Mouse (Mus musculus) erythroblast, adult 5-6 weeks (primary cell): Measurements from ENCODE around the gene Kcnj6. TPM values are rescaled to one million over a fixed set of nuclear protein-coding genes. Genes with fewer than 3 reads are reported as not detected.

ENCODE experiments used
- ATAC-seq: replicated peaks from 2 replicates; pipeline ENCODE4 v1.8.0; 2016; ENCODE audit warnings: moderate number of reproducible peaks, mild to moderate bottlenecking, moderate TSS enrichment, inconsistent platforms; ENCODE audit not compliant: poor library complexity, low FRiP score, severe bottlenecking
- total RNA-seq, 2 experiments: library from RNA; stranded (forward) in 1 of 2; stranded (reverse) in 1 of 2; fragments of 150-400 nt in 1 of 2; fragments of 200-764, 138-1000 nt in 1 of 2; gene quantifications; 2 replicates each; pipeline versions ENCODE4 v1.2.3 to v1.2.4; 2015 to 2017; ENCODE audit warnings: low replicate concordance in 2 of 2

The Kcnj6 gene
- total RNA-seq, 2 experiments from 2014 or later = not detected

DNA sequence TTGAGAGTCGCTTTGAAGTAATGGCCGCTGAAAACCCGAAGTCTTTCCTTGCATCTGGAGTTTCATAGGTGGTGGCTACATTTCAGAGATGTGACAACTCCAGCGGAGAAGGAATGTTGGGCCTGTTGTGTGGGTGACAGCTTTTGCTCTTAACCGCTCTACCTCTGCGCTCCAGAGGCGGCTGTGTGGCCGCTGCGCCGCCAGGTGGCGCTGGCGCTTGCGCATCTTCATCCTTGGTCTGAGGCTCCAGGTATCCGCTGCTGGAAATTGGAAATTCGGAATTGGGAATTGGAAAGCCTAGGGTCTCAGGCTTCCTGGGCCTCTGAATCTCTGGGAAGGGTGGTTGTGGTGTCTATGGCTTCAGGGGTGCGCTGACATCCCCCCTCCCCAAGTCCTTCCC lies 209.3 kb downstream of the Kcnj6 start:
- ATAC-seq = no peak

DNA sequence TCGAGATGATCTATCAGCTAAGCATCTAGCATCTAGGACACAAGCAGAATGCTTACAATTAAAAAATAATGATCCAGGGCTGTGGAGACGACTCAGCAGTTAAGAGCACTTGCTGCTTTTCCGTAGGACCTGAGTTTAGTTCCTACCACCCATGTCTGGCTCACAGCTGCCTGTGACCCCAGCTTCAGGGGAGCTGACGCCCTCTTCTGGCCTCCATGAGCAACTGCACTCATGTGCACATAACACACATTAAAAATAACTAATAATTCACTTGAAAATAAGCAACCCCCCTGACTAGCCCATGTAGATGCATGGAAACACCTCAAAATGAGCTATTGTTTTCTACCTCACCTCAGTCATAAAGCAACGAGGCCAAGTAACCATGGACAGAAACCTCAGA lies 211.6 kb downstream of the Kcnj6 start:
- no peak for ATAC-seq

DNA sequence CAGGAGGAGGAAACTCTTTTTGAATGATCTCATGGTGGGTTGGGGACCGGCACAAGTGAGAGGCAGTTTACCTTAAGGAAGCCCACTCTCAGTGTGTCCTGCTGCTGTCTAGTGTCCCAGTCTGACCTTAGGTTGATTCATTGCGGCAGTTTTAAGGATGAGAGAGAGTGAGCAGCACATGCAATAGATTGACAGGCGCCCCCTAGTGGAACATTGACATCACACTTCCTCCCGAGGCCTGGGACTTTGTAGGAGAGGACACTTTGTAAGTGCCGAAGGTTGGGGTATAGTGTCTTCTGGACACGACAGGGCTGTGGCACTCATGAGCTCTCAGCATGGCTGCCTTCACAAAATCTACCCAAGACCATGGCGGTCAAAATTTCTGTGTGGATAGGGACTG lies 213.8 kb downstream of the Kcnj6 start:
- no peak for ATAC-seq

DNA sequence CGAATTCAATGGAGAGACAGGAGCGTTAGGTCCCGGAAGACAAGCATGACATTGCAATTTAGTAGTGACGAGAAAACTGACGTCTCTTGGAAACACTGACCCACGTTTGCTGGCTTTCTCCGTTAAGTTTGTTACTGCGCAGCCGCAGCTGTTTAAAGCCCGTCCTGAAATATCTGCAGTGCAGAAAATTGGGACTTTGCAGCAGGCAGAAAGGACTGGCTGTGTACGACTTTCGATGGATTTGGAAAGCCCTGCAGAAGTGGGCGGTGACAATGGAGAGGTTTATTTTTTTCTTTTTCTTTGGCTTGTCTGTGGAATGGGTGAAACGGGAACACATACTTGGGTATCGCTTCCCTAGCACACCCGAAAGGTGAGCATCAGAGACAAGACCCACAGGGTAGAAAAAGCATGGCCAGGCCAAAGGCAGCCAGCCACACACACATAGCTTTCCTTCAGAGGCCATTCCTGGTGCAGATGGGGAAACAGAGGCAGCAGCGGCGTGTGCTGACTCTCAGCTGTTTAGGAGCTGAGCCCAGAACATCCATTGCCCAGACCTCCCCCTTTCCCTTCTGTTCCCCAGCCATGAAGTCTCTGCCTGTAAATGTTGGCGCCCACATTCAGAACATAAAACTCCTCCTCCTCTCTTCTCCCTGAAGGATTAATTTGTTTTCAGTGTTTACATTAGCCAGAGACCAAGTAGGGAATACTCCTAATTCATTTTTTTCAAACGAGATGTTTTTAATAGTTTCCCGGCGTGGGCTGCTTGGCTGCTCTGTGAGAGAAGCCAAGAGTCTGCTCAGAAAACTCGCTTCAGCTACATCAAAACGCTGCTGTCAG lies 215.2 kb downstream of the Kcnj6 start:
- no peak for ATAC-seq

DNA sequence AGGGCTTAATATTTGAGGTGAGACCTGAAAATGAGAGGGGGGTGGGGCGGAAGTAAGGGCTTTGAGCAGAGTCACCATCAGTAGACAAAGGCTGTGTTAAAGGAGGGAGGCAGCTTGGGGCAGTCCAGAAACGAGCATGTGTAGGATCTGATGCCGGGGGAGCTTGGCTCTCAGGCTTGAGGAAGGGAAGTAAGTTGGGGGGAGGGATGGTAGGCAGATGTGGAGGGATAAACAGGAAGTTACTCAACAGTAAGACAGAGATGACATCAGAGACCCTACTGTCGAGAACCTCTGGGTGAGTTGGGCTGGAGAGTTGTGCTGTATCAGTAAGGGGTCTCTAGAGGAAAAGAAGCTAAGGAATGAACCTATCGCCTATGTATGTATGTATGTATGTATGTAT lies 223.6 kb downstream of the Kcnj6 start:
- no peak for ATAC-seq

DNA sequence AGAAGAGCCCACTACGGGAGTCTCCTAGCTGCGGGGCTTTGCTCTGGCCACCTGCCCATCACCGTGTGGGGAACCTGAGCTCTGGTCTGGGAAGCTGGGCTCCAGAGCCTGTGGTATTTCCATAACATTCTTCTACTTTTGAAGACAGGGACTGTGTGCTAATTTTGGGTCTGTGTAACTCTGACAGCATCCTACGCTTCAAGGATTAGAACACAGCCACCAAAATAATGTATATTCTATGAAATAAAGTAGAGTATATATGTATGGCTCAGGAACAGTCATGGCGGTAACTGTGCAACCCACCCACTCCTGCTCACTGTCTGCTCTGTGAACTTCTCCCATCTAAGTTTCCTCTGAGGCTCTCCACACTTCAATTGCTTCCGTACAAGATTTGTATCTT lies 229.9 kb downstream of the Kcnj6 start:
- no peak for ATAC-seq

DNA sequence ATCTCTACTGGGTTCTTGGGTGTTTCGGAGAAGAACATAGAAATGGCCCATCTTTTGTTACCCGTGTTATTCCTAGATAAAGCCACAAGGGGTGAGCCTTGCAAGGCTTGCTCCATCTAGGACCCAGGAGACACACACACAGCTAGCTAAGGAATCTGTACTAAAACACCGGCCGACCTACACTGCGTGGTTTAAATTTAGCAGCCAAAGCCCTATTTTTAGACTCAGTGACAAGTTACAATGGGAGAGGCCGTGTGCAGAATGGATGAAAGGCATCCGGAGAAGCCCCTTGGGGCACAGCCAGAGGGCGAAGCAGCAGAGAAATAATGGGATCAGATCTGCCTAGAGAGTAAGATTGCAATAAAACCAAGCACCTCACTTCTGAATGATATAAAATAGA lies 232.4 kb downstream of the Kcnj6 start:
- ATAC-seq = no peak

DNA sequence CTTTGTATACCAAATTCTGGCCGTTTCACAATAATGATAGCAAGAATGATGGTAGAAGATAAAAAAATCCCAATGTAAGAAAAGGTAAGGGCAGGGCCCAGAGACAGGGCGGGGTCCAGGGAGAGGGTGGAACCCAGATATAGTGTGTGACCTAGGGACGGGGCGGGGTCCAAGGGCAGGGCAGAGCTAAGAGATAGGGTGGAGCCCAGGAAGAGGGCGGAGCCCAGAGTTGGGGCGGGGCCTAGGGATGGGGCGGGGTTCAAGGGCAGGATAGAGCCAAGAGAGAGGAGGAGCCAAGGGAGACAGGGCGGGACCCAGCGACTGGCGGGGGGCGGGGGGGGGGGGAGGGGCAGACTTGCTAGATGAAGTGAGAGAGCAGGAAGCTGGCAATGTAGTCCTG lies 236.8 kb downstream of the Kcnj6 start:
- no peak for ATAC-seq

DNA sequence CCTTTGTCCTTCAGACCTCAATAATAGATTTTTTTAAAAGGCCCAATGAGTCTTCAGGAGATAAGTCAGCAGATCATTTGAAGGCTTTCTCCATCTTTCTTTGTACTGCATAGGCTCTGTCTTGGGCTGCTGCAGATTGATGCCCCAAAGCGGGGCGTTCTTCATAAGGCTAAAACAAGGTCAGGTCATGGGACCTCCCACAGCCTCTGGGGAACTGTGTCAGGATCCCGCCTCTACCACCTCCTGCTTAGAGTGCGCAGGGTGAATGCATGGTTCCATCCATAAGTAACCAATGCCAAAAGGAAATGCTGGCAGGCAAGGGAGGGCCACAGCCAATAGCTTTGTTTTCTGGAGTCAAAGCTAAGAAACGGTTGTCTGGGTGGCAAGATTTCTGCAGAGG lies 237.7 kb downstream of the Kcnj6 start:
- no peak for ATAC-seq

DNA sequence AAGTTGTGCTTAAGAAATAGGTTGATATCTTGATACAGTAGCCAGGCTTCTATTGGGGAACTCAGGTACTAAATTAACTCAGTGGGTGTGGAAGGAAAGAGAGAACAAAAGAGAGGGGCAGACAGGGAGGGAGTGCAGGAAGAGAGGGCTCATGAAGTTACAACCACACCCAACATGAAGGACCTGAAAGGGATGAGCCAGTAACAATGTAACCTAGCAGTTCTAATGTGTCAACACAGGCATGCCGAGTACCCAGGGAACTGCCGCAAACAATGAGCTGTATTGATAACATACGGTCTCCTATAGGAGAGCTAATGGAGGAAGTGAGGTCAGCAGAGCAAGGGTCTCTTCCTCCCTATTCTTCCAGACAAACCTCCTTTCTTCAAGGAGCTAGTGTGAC lies 238.9 kb downstream of the Kcnj6 start:
- no peak for ATAC-seq

DNA sequence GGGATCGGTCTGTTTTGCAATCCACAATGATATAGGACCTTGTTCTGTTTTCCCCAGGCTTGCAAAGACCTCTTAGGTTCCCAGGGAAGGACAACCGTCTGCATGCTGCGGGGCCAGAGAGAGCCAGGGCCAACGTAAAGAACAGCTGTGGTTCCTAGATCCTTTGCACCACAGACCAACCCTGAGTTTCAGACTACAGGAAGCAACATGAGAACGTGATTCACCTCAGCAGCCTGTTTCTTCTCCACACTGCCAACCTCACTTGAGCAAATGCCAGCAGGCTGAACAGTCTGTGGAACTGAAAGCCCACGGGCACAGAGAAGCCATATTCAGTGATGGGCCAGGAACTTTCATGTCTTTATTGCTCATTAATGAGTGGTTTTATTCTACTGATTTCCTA lies 241.1 kb downstream of the Kcnj6 start:
- ATAC-seq = no peak

DNA sequence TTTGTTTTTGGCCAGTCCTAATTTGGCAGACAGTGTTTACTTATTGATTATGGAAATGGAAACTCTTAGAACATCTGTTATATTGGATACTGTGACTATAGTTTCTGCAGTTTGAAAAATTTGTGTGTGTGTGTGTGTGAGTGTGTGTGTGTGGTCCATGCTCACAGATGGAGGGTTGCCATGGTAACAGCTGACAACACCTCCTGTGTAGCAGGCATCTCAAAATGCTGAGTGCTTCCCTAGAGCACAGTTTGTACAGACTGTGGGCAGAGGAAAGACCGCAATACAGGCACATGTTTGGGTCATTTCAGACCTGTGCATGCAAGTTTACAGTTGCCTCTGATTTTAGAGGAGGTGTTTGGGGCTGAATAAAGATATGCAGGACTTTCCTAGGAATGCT lies 244.0 kb downstream of the Kcnj6 start:
- ATAC-seq = no peak

DNA sequence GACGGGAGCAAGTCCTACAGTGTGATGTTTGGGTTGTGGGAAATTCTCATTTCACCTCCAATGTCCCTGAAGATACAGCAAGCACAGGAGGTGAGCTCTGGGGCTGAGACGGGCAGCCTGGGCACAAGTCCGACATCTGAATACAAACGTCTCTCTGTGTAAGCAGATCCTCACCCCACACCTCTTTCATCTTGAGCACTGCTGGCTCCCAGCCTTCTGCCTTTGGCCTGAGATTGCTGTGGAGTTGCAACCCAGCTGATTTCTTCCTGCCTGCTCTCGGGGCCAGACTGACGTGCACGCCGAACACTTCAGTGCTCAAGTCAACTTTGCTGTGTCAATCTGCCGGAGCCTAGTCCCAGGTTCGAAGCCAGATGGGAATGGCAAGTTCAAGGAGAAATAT lies 244.7 kb downstream of the Kcnj6 start:
- ATAC-seq = no peak

DNA sequence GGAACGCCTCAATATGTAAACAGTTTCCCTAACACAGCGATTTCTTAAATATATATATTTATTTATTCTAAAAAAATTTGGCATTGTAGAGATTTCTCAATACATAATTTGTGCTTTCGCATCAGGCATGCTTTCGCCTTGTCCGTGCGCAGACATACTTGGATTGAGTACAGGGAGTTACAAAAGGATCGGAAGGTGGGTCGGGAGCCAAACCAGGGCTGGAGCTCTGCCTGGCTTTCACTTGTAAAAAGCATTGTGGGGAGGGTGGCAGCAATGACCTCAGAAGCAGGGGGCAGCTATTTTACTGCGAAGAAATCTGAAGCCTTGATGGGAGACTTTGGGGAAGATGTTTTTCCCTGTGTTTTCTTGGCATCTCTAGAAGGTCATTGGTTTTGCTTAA lies 252.5 kb downstream of the Kcnj6 start:
- ATAC-seq = no peak

DNA sequence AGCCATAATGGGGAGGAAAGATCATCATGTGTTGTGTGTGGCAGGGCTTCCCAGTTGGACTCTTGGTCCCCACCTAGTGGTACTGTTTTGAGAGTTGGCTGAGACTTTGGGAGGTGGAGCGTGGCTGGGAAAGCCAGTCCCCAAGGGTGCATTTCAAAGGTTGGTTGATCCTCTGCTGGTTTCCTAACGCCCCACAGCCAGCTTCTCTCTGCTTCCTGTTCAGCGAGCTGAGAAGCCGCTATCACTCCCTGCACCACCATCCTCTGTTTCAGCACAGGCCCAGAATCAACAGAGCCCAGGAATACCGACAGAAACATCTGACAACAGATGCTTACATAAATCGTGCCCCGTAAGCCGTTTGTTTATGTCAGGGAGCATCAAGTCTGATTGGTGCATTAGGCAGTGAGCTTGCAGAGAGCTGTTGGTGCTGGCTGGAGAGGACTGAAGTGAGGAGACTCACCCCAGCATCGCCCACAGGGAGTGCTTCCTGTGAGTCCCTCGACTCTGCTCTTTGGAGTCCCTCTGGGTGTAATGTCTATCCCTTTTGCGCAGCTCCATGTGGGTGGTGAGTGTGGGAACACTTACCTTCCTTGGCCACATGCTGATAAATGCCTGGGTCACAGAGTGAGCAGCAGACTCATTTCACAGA lies 253.5 kb downstream of the Kcnj6 start:
- ATAC-seq = no peak

DNA sequence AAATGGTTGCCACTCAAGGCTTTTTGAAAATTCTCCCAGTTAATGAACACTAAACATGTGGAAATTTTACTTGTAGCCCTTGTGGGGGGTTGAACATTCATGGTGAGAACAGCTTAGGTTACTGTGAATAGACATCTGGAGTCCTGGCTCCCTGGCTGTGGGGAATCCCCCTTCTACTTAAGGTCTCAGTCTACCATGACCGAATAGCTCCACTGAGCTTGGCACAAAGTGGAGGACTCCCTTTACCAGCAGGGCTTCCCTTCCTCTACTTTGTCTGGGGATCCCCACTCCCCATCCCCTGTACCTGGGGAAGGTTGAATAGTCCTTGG lies 260.2 kb downstream of the Kcnj6 start:
- no peak for ATAC-seq

DNA sequence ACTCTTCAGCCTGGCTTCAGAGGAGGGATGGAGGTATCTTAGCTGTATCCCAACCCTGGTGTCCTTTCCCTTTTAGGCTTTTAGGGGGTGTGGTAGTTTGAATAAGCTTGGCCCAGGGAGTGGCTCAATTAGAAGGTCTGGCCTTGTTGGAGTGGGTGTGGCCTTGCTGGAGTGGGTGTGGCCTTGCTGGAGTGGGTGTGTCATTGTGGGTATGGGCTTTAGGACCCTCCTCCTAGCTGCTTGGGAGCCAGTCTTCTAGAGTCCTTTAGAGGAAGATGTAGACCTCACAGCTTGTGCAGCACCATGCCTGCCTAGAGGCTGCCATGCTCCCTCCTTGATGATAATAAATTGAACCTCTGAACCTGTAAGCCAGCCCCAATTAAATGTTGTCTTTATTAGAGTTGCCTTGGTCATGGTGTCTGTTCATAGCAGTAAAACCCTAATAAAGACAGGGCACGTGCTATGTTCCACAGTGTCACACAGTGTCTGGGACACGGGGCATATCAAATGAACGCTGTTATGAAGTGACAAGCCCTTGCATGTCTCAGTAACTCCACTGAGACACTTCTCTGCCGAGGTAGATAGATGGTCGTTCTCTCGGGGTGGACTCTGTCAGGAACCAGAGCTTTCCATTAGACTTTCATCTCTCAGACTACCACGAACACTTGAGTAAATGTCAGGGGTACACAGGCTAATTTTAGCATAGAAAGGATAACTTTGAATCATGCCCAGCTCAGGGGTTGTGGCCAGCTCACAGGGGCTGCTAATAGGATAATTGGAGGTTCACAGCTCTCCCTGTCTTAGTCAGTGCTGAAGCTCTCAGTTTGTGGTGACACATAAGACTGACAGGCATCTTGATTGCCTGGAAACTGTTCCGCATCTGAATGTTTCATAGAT lies 260.8 kb downstream of the Kcnj6 start:
- no peak for ATAC-seq

DNA sequence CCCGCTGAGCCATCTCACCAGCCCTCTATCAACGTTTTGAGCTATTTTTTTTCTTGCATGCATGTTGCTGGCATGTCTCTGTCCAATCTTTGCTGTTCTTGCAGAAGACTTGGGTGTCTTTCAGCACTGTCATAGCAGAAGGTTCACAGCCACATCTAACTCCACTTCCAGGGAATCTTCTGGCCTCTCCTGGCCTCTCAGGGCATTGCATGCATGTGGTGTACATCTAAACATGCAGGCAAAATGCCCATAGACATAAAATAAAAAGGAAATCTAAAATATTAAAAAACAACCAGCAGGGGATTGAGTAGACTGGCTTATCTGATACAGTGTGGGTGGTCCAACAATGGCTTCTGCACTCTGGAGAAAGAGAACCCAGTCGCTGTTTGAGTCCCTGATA lies 262.0 kb downstream of the Kcnj6 start:
- ATAC-seq = no peak

DNA sequence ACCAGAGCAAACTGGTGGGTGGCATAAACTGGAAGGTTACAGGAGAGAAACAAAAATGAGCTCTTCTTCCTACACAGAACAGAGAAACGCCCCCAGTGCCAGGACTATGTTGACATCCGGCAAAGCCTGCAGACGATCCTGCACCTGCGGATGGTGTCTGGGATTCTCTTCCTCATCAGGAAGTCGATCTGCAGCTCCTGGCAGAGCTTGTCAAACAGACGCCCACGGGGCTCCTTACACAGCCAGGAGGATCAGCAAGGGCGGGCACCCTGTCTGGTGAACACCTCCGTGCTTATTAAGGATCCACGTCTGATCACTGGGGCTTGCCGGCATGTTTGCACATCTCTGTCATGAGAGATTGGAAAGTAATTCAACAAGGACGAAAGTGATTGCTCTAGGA lies 266.5 kb downstream of the Kcnj6 start:
- ATAC-seq = no peak

DNA sequence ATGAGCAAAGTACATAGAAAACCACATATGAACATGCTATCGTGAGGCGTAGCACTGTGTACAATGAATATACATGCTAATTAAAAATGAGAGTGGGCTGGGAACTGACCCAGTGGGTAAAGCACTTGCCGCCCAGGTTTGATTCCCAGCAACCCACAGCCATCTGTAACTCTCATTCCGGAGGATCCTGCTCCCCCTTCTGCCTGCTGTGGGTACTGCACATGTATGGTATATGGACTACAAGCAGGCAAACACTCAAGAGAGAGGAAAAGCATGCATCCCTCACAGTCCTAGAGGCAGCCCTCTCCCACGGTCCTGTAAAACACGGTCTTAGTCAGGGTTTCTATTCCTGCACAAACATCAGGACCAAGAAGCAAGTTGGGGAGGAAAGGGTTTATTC lies 268.3 kb downstream of the Kcnj6 start:
- no peak for ATAC-seq

DNA sequence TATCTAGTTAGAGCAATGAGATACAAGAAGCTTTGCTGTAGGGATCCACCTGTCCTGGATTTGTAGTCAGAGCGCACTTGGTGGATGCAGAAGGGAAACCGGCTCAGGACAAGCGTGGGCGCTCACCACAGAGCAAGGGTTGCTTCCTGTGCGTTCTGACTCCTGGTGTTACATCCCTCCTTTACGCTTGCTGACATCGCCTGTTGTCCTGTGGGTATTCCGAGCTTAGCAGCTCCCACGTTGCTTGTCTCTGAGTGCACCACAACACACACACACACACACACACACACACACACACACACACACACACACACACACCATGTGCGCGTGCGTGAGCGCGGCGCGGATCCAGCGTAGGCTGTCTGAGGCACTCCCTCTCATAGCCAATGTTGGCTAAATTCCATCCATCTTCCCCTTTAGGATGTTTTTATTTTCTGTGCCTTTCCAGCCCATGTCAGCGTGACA lies 272.7 kb downstream of the Kcnj6 start:
- no peak for ATAC-seq
